Mouse (Mus musculus) liver, embryonic 13.5 days (tissue): ENCODE data around the gene Npas2. TPM values are rescaled to one million over a fixed set of nuclear protein-coding genes. Genes with fewer than 3 reads are reported as not detected.
A peak's percentile ranks its signal among the peaks of the same experiment; 100 is the strongest.

Experiments used
- ATAC-seq: fragments of 200-750 bp; cut with Nextera tagmentation; 2 replicates; pipeline ENCODE4 v1.8.0; 2017; ENCODE audit warnings: low read depth, mild to moderate bottlenecking, moderate number of reproducible peaks, moderate library complexity
- DNase-seq: peaks from one replicate; pipeline ENCODE4 v3.0.0; 2022
- H3K27ac ChIP-seq: fragments of 300-500 bp; sonication (generic); 2 replicates; pipeline ENCODE4 v1.5.1; 2015; ENCODE audit warnings: moderate library complexity, mild to moderate bottlenecking, inconsistent platforms
- H3K27me3 ChIP-seq: fragments of 300-500 bp; sonication (generic); 2 replicates; pipeline ENCODE4 v1.6.1; 2015; ENCODE audit warnings: mild to moderate bottlenecking, inconsistent platforms
- H3K36me3 ChIP-seq: fragments of 300-500 bp; sonication (generic); 2 replicates; pipeline ENCODE4 v1.6.1; 2015; ENCODE audit warnings: mild to moderate bottlenecking, inconsistent platforms
- H3K4me1 ChIP-seq: fragments of 300-500 bp; sonication (generic); replicated peaks from 2 replicates; pipeline ENCODE4 v1.6.1; 2015; ENCODE audit warnings: inconsistent platforms
- H3K4me2 ChIP-seq: fragments of 300-500 bp; sonication (generic); 2 replicates; pipeline ENCODE4 v1.6.1; 2015; ENCODE audit warnings: inconsistent platforms, mild to moderate bottlenecking, moderate library complexity
- H3K4me3 ChIP-seq: fragments of 300-500 bp; sonication (generic); replicated peaks from 2 replicates; pipeline ENCODE4 v1.5.1; 2015; ENCODE audit warnings: mild to moderate bottlenecking, inconsistent platforms
- H3K9ac ChIP-seq: fragments of 300-500 bp; sonication (generic); 2 replicates; pipeline ENCODE4 v1.6.1; 2015; ENCODE audit warnings: mild to moderate bottlenecking, inconsistent platforms
- H3K9me3 ChIP-seq: fragments of 300-500 bp; sonication (generic); replicated peaks from 2 replicates; pipeline ENCODE4 v1.6.1; 2016; ENCODE audit warnings: inconsistent platforms
- WGBS: fragments of 180-500 bp; shearing (Covaris S2); methylation state at CpG from one replicate; pipeline ENCODE4 v1.1.7; 2015; ENCODE audit not compliant: insufficient replicate concordance; 5-methylcytosine and 5-hydroxymethylcytosine counted together
- polyA plus RNA-seq: library from polyadenylated mRNA; unstranded; fragments of >200 nt; fragmentation: Nextera tagmentation; extraction: Ambion mirVana; gene quantifications from 2 replicates; pipeline ENCODE4 v1.2.1, GENCODE M21; 2015

The Npas2 gene
- polyA plus RNA-seq, 1 experiment from 2014 or later = 0.13 TPM

DNA sequence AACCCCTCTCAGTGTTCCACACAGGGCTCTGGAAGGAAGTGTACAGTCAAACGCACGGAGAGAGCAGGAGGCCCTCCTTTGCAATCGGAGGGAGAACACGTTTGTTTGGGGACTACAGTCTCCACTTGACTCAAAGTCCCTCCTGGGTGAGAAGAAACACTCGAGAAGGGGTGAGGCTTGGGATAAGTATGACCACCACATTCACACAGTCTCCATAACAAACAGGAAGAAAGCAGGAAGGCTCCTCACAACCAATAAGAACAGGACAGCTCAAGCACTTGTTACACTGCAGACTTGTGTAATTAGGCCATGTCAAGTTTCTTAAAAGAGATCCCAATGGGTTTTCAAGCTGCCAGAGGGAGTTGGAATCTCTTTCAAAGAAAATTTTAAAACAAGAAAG, 2.4 kb upstream of the Npas2 start:
- Histone ChIP-seq H3K27ac (no peak overlapping the region), H3K27me3 (peaks cover 45% of the 10 kb centered on the region), H3K9ac (no peak overlapping the region), H3K4me2 (no peak overlapping the region), H3K4me1 (no peaks in the 10 kb centered on the region), H3K4me3 (no peak overlapping the region), H3K9me3 (no peaks in the 10 kb centered on the region), H3K36me3 (no peaks in the 10 kb centered on the region)
- WGBS = 42% methylated on average over 5 of the region's 5 CpGs
- ATAC-seq (no peak), DNase-seq (no peak)

DNA sequence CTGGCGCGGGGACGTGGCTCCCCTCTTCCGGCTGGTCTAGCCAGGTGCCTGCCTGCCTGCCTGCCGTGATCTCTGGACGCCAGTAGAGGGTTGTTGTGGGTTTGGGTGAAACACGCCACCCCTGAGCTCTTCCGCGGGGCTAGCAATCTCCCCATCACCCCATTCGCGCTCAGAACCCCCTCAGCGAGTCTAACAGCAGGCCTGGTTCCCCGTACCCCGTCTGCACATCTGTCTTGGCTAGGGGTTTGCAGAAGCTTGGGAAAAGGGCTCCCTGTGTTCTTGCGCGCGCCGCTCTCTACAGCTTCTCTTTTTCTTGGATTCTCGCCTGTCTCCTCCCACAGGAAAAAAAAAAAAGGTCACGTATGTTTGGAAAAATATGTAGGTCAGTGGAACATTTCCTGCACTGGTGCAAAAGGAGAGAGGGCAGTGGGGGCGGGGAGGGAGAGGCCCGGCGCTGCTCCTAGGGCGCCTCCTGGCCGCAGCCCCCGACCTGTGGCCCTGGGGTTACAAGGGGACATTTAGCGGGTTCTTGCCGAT, 1.0 kb upstream of the Npas2 start:
- 3% methylated on average over 28 of the region's 28 CpGs for WGBS
- peak overlapping the region; percentile 69 for H3K4me2 ChIP-seq
- no peaks in the 10 kb centered on the region for H3K36me3 ChIP-seq
- H3K27ac ChIP-seq = no peak overlapping the region
- ATAC-seq = no peak
- 0 out of 2 replicates have a peak, but pooled peaks cover 2% of the 10 kb centered on the region for H3K4me1 ChIP-seq
- no peak overlapping the region for H3K9ac ChIP-seq
- no peaks in the 10 kb centered on the region for H3K9me3 ChIP-seq
- H3K4me3 ChIP-seq = peak overlapping the region; percentile 56
- peaks cover 58% of the 10 kb centered on the region for H3K27me3 ChIP-seq
- DNase-seq = no peak

DNA sequence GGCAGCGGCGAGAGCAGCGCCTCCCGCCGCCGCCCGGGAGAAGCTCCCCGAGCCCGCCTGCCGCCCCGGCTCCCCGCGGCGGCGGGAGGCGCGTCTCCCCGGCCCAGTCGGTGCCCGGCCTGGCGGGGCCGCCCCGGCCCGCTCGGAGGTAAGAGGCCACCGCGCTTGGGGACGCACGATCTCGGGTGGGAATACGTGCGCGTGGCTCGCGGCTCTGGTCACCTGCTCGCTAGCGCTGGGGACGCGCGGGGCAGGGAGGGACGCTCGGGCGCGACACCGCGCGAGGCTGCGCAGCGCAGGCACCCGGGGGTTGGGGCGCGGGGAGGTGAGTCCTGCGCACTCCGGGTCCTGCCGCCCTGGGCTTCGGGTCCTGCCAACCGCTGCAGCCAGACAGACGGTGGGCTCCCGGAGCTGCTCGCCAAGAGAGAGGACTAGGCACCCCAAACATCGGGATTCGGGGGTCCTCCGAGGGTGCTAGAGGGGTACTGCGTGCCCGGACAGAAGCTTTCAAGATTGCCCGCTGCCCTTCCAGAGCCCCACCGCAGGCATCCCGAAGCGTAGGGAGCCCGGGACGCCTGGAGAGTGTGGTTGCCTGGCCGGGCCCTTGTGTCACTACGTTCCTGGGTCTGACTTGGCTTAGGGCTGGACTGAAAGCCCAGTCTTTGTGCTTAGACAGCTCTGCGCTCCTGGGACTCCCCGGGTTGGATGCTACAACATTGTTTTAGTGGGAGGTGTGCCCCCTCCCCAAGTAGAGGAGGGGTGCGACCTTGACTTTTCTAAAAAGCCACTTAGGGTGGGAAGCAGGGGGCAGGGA, 538 bp downstream of the Npas2 start:
- ATAC-seq (no peak), DNase-seq (no peak)
- Histone ChIP-seq H3K4me3 (peak overlapping the region; percentile 56), H3K27me3 (peaks cover 58% of the 10 kb centered on the region), H3K4me1 (0 out of 2 replicates have a peak, but pooled peaks cover 2% of the 10 kb centered on the region), H3K36me3 (no peaks in the 10 kb centered on the region), H3K9me3 (no peaks in the 10 kb centered on the region), H3K9ac (0 out of 2 replicates have a peak overlapping the region, but pooled peaks have one; percentile 17), H3K4me2 (peak overlapping the region; percentile 69), H3K27ac (no peak overlapping the region)
- WGBS = 1% methylated on average over 54 of the region's 76 CpGs

DNA sequence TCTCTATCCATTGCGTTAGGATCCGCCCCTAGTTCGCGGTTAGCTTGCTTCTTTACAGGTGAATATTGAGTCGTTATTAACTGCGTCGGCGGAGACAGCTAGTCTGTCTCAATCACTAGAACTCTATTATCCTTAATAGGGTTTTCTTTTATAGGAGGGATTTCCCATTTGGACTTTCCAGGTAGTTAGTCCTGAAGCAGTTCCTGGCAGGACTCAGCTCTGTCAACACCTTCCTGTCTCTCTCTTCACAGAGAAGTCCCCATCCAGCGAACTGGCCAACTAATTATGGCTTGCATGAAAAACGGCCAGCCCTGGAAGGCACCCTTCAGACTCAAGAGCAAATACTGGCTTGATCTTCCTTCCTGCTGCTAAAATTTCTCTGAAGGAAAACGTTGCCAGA, 1.4 kb downstream of the Npas2 start:
- Histone ChIP-seq H3K4me3 (no peak overlapping the region), H3K9me3 (no peaks in the 10 kb centered on the region), H3K36me3 (no peaks in the 10 kb centered on the region), H3K4me2 (no peak overlapping the region), H3K4me1 (0 out of 2 replicates have a peak, but pooled peaks cover 2% of the 10 kb centered on the region), H3K27me3 (peaks cover 58% of the 10 kb centered on the region), H3K27ac (no peak overlapping the region), H3K9ac (no peak overlapping the region)
- no peak for DNase-seq
- WGBS = 7% methylated on average over 11 of the region's 11 CpGs
- ATAC-seq = no peak

DNA sequence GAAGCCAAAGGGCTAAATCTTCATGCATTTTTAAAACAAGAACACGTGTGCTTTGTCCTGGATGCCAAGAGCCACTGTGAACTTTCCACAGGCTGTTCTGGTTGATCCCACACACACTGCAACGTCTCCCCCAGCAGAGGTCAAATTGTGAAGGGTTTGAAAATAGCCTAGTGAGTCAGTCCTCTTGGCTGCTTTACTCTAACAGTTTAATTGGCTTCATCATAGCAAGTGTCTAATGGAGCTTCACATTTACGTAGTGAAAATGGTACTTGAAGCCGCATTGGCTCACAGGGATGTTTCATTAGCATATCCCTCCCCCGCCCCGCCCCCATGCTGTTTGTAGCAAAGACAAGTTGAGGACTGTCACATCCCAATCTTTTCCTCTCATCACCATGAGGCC, 2.6 kb downstream of the Npas2 start:
- ATAC-seq = no peak
- Histone ChIP-seq H3K9me3 (no peaks in the 10 kb centered on the region), H3K4me2 (no peak overlapping the region), H3K36me3 (no peaks in the 10 kb centered on the region), H3K4me3 (no peak overlapping the region), H3K27ac (no peak overlapping the region), H3K4me1 (0 out of 2 replicates have a peak, but pooled peaks cover 2% of the 10 kb centered on the region), H3K9ac (no peak overlapping the region), H3K27me3 (peaks cover 58% of the 10 kb centered on the region)
- 36% methylated on average over 6 of the region's 6 CpGs for WGBS
- DNase-seq = no peak

DNA sequence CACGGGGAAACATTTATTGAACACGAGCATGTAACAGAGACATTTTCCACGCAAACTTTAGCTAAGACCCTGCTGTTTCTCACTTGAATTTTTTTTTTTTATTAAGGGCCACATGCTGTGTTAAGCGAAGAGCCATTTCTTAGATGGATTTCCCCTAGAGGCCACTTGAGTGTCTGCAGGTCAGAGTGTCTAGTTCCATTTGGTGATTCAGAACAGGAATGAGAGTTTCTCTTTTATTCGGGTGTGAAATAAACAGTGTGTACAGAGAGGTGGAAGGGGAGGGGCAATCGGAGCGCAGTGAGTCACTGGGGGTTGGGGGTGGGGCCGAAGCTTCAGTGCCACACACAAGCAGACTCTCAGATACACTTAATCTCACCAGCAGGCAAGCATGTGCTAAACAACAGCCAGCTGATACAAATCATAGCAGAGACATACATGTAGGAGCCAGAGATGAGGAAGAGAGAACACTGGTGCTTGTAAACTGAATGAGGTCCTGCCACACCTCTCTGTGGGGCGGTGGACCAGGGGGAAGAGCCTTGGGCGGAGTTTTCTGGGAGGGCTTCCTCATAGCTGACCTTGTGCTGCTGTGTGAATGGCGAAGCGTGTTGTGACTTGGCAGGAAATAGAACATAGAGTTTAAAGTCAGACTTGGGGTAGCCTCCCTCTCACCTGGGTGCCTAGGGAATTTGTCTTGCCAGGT, 3.3 kb downstream of the Npas2 start:
- no peak overlapping the region for H3K4me3 ChIP-seq
- H3K4me1 ChIP-seq = 0 out of 2 replicates have a peak, but pooled peaks cover 2% of the 10 kb centered on the region
- no peak overlapping the region for H3K4me2 ChIP-seq
- H3K9me3 ChIP-seq = no peaks in the 10 kb centered on the region
- no peak for DNase-seq
- H3K9ac ChIP-seq = no peak overlapping the region
- no peak for ATAC-seq
- H3K36me3 ChIP-seq = no peaks in the 10 kb centered on the region
- H3K27ac ChIP-seq = no peak overlapping the region
- 45% methylated on average over 12 of the region's 12 CpGs for WGBS
- peaks cover 54% of the 10 kb centered on the region for H3K27me3 ChIP-seq

DNA sequence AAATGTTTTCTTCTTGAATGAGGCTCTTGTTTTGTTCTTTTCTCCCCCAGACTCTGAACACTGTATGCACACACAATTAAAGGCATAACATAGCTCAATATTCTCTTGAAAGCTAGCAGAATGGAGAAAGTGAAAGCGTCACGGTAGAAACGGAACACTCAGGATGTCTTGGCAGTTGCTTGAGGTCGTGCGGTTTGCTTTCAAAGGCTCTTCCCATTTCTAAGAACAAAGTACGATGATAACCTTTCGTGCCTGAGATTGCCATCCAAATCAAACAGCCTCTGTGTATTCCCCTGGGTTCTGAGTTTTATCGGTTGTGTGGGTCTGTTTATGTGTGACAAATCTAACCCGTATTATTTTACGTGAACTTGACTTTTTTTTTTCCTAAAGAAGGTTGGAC, 11.5 kb downstream of the Npas2 start:
- WGBS = 66% methylated on average over 10 of the region's 10 CpGs
- Histone ChIP-seq H3K4me3 (no peak overlapping the region), H3K4me1 (no peaks in the 10 kb centered on the region), H3K27me3 (no peaks in the 10 kb centered on the region), H3K36me3 (no peaks in the 10 kb centered on the region), H3K9me3 (no peaks in the 10 kb centered on the region), H3K9ac (no peak overlapping the region), H3K4me2 (no peak overlapping the region), H3K27ac (no peak overlapping the region)
- DNase-seq = no peak
- no peak for ATAC-seq

DNA sequence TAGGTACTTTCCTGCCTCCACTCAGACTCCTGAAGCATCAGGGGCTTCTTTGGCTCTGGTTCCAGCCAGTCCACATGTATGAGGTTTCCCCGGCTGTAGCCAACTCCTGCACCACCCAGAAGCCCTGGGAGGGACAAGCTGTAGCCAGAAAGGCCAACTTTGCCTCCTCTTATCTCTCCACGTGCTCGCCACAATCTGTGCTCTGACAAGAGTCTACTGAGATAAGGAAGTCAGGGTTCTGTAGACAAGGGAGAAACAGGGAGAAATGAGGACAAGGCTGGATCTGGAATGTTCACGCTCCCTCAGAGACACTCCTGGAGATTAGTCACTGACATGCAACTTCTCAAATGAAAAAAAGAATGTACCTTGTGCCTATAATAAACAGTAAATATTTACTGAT, 12.2 kb downstream of the Npas2 start:
- DNase-seq = no peak

DNA sequence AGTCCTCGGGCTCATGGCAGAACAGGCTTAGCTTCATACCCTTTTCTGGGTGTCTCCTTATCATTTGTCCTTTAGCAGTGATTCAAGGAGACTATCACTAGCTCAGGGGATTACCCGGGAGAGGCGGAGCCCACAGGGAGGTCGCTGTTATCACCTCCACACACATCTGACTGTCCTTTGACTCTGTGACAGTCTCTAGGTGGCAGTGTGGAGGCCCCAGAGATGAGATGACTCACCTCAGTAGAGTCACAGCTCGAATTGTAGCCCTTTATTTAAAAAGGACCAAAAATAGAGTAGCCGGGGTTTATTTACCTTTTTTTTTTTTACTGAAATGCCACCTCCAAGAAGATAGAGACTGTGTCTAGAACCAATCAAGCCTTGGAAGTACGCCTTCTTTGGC, 13.4 kb downstream of the Npas2 start:
- WGBS = 26% methylated on average over 7 of the region's 7 CpGs
- Histone ChIP-seq H3K4me3 (no peak overlapping the region), H3K36me3 (no peaks in the 10 kb centered on the region), H3K9ac (no peak overlapping the region), H3K27me3 (no peaks in the 10 kb centered on the region), H3K27ac (no peak overlapping the region), H3K9me3 (no peaks in the 10 kb centered on the region), H3K4me1 (no peaks in the 10 kb centered on the region), H3K4me2 (no peak overlapping the region)
- no peak for DNase-seq
- ATAC-seq = no peak

More for the DNA sequence above, 12.2 kb downstream of the Npas2 start:
- Histone ChIP-seq H3K9me3 (no peaks in the 10 kb centered on the region), H3K36me3 (no peaks in the 10 kb centered on the region), H3K27ac (no peak overlapping the region), H3K4me1 (no peaks in the 10 kb centered on the region), H3K4me3 (no peak overlapping the region), H3K4me2 (no peak overlapping the region), H3K9ac (no peak overlapping the region), H3K27me3 (no peaks in the 10 kb centered on the region)
- ATAC-seq = no peak
- 27% methylated on average over 4 of the region's 4 CpGs for WGBS

DNA sequence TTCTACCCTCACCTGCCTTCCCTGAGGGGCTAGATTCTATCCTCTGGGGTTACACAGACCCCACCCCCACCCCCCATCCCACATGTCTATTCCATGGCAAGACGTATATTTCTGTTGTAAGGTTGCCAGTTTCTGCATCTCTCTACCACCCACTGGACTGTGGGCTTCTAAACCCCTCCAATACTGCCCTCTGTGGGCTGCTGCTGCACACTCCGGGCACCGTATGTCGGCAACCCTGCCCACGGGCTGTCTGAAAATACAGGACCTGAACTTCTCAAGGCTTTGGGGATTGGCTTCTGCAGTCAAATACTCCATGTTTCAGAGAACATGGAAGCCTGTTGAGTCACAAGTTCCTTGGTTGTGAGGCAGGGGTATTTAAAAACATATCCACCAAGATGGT, 17.4 kb downstream of the Npas2 start:
- ATAC-seq (no peak), DNase-seq (no peak)
- H3K9me3 ChIP-seq = no peaks in the 10 kb centered on the region
- H3K27me3 ChIP-seq = no peaks in the 10 kb centered on the region
- no peak overlapping the region for H3K27ac ChIP-seq
- H3K9ac ChIP-seq = no peak overlapping the region
- no peaks in the 10 kb centered on the region for H3K36me3 ChIP-seq
- 61% methylated on average over 5 of the region's 5 CpGs for WGBS
- no peak overlapping the region for H3K4me3 ChIP-seq
- no peak overlapping the region for H3K4me2 ChIP-seq
- H3K4me1 ChIP-seq = no peaks in the 10 kb centered on the region

DNA sequence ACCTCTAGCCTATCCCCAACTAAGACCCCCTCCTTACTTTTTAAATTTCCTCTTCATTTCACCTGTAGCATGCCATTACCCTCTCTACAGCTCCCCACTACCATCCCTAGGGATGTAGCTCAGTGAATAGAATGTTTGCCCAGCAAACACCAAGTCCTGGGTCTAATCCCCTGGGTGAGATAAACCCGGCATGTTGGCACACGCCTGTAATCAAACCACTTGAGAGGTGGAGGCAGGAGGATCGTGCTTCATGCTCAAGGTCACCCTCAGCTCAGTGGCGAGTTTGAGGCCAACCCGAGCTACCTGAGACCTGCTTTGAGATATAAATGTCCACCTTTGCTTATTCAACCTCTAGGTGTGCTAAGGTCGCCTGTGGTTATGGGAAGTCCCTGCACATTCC, 19.5 kb downstream of the Npas2 start:
- DNase-seq (no peak), ATAC-seq (no peak)
- Histone ChIP-seq H3K27ac (no peak overlapping the region), H3K4me2 (no peak overlapping the region), H3K9ac (no peak overlapping the region), H3K9me3 (no peaks in the 10 kb centered on the region), H3K4me1 (no peaks in the 10 kb centered on the region), H3K27me3 (no peaks in the 10 kb centered on the region), H3K36me3 (no peaks in the 10 kb centered on the region), H3K4me3 (no peak overlapping the region)
- 42% methylated on average over 6 of the region's 6 CpGs for WGBS
